Mouse (Mus musculus): ENCODE results near the gene Gm17387.

Gm17387 gene

GRCm38 (mm10) chr7:141028831-141029230, at the start of gene Gm17387:
Gm17387 (plus strand) TSS chr7:141029131.
- no peak for DNase-seq (ENCODE audit: low read depth, low spot score)

GRCm38 (mm10) chr7:140981704-140982103, 47.2 kb upstream of the Gm17387 start:
- no peak for DNase-seq (ENCODE audit: low read depth, low spot score)

DNA sequence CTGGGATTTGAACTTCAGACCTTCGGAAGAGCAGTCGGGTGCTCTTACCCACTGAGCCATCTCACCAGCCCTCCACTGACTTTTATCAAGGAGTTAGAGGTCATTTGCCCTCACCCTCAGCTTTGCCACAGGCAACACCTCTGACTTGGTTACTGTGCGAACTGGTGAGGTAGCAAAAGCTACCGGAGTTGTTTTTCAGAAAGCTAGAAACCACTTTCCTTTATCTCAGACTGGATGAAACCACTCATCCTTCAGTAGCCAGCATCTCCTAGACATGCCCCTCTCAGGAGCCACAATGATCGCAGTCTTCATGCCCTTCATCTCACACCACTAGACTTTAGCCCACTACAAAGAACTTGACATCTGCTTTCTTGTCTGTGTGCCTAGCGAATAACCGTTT, 46.0 kb upstream of the Gm17387 start:
- DNase-seq (ENCODE audit: low read depth, low spot score), result no peak

DNA sequence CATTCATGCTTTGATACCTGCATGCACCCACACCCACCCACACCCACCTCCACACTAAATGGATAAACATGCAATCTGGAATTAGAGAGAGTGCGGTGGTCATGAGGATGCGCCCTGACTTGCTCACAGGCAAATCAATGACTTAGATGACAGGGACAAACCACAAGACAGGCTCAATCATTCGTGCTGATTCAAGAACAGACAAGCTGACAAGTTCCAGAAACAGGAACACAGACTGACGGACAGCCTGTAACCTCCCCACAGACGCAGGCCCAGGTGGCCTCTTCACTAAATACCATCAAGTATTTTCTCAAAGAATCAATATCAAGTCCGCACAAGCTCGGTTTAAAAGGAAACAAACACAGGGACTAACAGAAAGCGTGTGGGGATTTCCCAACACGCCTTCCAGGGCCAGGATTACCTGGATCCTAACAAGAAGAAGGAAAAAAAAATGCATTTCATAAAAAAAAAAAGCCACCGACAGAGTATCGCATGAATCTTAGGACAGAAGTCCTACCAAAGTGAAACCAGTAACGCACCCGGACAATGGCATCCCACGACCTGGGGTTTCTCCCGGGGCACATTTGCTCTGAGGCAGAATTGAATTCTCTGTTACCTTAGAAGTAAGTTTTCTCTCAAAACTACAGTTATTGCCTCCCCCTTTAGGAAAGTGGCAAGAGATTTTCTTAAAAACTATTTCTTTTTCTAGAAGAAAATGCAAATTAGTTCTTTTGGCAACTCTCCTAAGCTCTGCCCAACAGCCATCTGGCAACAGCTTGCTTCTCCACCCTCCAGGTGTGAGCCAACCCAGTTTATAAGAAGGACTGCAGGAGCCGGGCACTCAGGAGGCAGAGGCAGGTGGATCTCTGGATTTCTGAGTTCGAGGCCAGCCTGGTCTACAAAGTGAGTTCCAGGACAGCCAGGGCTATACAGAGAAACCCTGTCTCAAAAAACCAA, 41.5 kb upstream of the Gm17387 start:
- DNase-seq (ENCODE audit: low read depth, low spot score), result peak; percentile 86

GRCm38 (mm10) chr7:140989022-140989421, 39.9 kb upstream of the Gm17387 start:
- no peak for DNase-seq (ENCODE audit: low read depth, low spot score)

- no peak for DNase-seq (ENCODE audit: low read depth, low spot score)
Observed at GRCm38 (mm10) chr7:140990185-140990584, 38.7 kb upstream of the Gm17387 start.

- DNase-seq (ENCODE audit: low read depth, low spot score), result no peak
Observed at GRCm38 (mm10) chr7:140990622-140991021, 38.3 kb upstream of the Gm17387 start.

- DNase-seq (ENCODE audit: low read depth, low spot score), result no peak
Observed at GRCm38 (mm10) chr7:140991117-140991689, 37.7 kb upstream of the Gm17387 start.

GRCm38 (mm10) chr7:140997817-140998216, 31.1 kb upstream of the Gm17387 start:
- peak; percentile 80 for DNase-seq (ENCODE audit: low read depth, low spot score)

DNA sequence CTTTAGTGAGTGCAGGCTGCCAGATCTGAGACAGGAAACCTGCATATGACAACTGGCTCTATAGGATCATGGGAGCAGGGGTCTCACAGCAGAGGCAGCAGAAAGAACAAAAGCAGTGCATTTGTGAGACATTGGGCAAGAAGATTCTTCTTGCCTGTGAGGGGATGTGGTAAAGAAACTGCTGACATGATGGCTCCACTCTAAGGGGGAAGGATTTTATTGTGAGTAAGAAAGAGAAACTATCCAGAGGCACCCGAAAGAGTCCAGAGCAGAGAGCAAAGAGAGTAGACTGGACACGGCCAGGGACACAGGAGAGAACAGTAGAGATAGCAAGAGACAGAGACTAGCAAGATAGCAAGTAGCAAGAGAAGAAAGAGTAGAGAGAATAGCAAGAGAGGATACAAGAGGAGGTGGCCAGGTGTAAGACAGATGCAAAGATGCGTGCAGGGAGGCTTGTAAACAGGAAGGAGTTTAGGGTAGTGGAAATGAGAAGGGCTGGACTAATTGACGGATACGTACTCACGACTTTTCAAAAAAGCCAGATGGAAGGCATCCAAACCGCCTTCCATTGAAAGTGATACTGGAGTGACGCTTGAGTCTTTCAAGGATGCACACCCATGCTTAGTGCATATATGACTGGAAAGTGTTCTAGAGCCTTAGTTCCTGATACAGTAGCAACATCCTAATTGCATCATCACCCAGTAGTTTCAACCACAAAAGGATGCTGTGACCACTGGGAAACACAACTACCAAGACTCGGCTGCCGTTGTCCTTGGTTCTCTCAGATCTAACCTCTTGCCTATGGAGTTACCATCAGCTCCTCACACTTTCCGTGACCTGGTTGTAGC, 29.9 kb upstream of the Gm17387 start:
- peak; percentile 92 for DNase-seq (ENCODE audit: low read depth, low spot score)

DNA sequence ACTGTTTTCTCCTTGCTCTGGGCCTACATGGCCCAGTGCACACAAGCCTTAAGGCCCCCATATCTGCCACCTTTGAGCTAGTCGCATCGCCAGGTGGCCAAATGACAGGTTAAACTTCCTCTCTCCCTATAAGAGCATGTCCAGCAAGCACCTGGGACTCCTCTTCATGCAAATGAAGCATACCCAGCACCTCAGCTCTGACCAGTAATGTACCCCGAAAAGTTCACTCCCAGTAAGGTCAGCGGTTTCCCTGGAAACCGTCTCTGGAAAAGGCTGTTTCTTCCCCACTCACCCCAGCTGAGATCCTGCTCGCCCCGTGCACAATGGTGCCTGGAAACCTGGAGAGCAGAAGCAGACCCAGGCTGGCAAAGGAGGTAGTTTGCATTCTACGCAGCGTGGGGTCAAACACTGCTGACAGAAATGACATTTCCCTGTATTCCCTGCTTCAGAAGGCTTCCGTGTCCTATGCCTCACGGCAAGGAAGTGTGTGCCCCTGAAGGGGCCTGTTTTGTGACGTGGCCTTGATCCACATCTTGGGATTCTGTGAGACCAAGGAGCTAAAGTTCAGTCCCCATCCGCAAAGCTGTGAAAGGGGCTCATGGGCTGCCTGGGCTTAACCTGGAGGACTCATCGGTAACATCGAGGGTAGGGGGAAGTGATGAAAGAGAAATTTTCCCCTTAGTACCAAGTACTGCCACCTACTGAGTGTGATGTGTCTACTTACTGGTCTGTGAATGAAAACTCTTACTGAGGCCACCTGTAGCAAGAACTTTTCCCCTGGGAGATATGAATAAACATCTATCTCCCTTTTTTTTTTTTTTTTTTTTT, 27.8 kb upstream of the Gm17387 start:
- DNase-seq (ENCODE audit: low read depth, low spot score), result peak; percentile 95

GRCm38 (mm10) chr7:141003248-141004010, 25.5 kb upstream of the Gm17387 start:
- DNase-seq (ENCODE audit: low read depth, low spot score), result no peak

DNA sequence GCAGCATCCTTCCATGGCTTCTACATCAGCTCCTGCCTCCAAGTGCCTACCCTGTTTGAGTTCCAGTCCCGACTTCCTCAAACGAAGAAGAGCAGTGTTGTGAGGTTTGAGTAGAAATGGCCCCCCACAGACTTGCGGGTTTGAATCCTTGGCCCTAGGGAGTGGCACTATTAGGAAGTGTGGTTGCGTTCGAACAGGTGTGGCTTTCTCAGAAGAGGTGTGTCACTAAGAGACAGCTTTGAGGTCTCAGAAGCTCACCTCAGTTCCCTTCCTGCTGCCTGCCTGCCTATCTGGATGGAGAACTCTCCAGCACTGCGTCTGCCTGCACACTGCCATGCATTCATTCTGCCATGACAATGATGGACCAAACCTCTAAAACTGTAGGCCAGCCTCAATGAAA, 22.5 kb upstream of the Gm17387 start:
- no peak for DNase-seq (ENCODE audit: low read depth, low spot score)

DNA sequence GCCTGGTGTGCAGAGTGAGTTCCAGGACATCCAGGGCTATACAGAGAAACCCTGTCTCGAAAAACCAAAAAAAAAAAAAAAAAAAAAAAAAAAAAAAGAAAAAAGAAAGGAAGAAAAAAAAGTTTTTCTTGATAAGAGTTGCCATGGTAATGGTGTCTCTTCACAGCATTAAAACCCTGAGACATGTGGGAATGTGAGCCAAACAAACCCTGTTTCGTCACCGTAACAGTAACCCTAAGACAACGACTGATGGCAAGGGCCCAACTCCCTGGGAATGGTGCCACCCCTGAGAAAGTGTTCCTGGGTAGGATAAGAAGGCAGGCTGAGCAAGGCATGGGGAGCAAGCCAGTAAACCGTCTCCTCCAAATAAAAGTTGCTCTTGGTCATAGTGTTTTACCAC, 22.0 kb upstream of the Gm17387 start:
- no peak for DNase-seq (ENCODE audit: low read depth, low spot score)

DNA sequence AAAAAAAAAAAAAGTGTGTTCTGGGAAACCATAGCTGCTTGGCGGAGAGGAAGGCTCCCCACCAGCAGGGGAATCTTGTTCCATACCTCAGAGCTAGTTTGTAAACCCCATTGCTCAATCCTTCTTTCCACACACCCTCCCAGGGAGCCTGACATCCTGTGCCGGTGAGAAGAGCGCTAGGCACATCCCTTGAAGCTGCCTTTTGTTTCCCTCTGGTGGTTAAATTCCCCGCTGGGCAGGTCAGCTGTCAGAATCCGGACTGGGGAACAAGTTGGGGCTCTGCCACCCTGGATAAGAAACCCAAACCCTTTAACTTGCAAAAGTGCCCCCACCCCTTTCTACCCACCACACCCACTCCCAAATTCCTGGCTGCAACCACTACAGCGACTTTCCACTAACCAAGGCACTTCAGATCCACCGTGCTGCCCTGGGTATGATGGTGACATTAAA, 20.6 kb upstream of the Gm17387 start:
- DNase-seq (ENCODE audit: low read depth, low spot score), result no peak

DNA sequence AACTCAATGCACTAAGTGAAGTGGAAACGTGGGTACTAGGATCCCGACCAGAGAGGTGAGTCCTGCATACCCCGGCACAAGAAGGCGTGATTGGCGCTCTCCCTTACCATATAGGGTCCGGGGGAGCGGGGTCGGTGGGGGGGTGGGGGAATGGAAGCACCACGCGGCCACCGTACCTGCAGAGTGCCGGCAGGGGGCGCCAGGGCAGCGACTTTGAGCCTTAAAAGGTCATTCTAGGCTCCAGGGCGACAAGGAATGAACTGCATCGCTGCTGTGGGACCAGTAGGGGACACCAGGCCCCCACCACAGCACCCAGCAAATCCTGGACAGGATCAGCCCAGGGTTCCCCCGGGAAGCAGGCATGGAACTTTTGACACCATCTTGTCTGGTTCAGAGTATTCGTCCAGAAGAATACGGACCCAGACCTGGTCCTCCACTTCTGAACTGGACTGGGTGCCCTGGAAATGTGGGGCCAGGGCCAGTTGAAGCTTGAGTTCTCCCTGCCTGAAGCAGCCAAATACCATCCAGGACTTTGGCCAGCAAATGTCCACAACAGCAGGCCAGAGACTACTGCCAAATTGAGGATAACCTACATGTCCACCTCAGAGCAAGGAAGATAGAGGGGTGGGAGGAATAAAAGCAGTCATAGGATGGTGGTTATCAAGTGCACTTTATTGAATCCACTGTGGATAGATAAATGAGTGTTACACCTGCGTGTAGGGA, 19.8 kb upstream of the Gm17387 start:
- DNase-seq (ENCODE audit: low read depth, low spot score), result peak; percentile 81

GRCm38 (mm10) chr7:141009665-141010064, 19.3 kb upstream of the Gm17387 start:
- DNase-seq (ENCODE audit: low read depth, low spot score), result no peak

- DNase-seq (ENCODE audit: low read depth, low spot score), result no peak
Observed at GRCm38 (mm10) chr7:141010593-141010992, 18.3 kb upstream of the Gm17387 start, which contains the start of gene Ifitm3. Ifitm3 (minus strand) TSS chr7:141010770.

DNA sequence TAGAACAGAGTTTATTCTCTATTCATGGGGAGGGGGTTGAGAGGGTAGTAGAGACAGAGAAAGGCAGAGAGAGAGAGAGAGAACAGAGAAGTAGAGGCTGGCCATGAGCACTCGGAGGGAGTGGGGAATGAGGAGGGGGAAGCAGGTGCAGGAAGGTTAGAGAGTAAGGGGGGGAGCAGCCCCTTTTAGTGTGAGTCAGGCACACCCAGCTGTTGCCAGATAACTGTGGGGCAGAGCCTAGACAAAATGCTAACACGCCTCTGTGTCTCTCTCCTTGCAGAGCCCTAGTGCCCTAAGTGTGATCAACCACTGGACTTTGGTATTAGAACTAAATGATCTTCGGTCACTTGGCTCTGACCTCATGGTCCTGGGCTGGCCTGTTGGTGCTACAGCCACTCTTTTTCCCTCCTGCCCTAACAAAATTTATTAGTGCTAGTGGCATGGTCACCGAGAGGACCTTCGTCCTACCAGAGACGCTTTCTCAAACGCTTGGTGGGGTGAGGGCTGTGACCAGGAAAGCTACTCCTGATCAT, 17.6 kb upstream of the Gm17387 start:
- DNase-seq (ENCODE audit: low read depth, low spot score), result no peak
